Mouse (Mus musculus): ENCODE results near the gene Tns1. TPM values are rescaled to one million over a fixed set of nuclear protein-coding genes. Genes with fewer than 3 reads are reported as not detected.

The Tns1 gene
- total and polyA plus RNA-seq, 2 experiments, result 17.9 to 47.9 TPM

GRCm38 (mm10) chr1:74098004-74099000, 25.9 kb downstream of the Tns1 start:
- peak overlapping the region; percentile 28; the same call in 1 of the 2 replicates for H3K9ac ChIP-seq (ENCODE audit: low read depth, low read length)
- DNase-seq (ENCODE audit: extremely low read depth, low read depth, low spot score), result no peak
- no peaks in the 10 kb centered on the region for H3K79me2 ChIP-seq (ENCODE audit: control insufficient read depth, insufficient read depth, low read length)
- 24% methylated on average over 58 of the region's 58 CpGs for WGBS
- TF ChIP-seq CTCF (IDR thresholded peaks at IDR 0.05; ENCODE audit: low read depth, low read length) (0 out of 2 replicates have a peak, but pooled peaks have one; percentile 1), POLR2A (IDR thresholded peaks at IDR 0.05; ENCODE audit: extremely low read depth, insufficient read depth, low read length) (no peak)
- peaks cover 5% of the 10 kb centered on the region; the same call in 1 of the 2 replicates for H3K4me1 ChIP-seq (ENCODE audit: control insufficient read depth, insufficient read depth, low read length)
- H3K36me3 ChIP-seq (ENCODE audit: control insufficient read depth, insufficient read depth, low read length), result no peaks in the 10 kb centered on the region
- no peak overlapping the region for H3K27ac ChIP-seq (replicated peaks; ENCODE audit: insufficient read depth, low read depth, low read length)
- H3K4me3 ChIP-seq (ENCODE audit: insufficient read depth, low read depth, low read length), result peak overlapping the region; percentile 18; the same call in 1 of the 2 replicates
- peaks cover 7% of the 10 kb centered on the region; the same call in 1 of the 2 replicates for H3K27me3 ChIP-seq (ENCODE audit: control insufficient read depth, insufficient read depth, low read length)

DNA sequence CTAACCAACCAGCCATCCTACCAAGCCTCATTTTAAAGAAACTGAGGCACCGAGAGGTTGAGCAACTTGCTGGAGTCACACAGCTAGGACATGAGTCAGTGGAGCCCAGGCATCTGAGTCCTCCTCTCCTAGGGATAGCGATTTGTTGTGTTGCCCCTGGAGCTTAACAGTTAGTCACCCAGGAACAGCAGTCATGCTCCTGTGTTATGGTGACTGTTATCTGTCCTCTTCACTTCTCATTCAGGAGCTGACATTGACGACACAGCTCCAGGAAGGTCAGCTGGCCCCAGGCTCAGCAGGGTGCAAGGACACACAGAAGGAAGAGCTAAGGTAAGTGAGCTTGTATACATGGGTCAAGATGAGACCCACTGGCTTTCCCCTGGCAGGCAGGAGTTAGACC, 28.5 kb downstream of the Tns1 start:
- TF ChIP-seq CTCF (IDR thresholded peaks at IDR 0.05; ENCODE audit: low read depth, low read length) (no peak), POLR2A (IDR thresholded peaks at IDR 0.05; ENCODE audit: extremely low read depth, insufficient read depth, low read length) (no peak)
- Histone ChIP-seq H3K4me3 (ENCODE audit: insufficient read depth, low read depth, low read length) (no peak overlapping the region), H3K27me3 (ENCODE audit: control insufficient read depth, insufficient read depth, low read length) (peaks cover 7% of the 10 kb centered on the region; the same call in 1 of the 2 replicates), H3K79me2 (ENCODE audit: control insufficient read depth, insufficient read depth, low read length) (no peaks in the 10 kb centered on the region), H3K27ac (replicated peaks; ENCODE audit: insufficient read depth, low read depth, low read length) (no peak overlapping the region), H3K36me3 (ENCODE audit: control insufficient read depth, insufficient read depth, low read length) (no peaks in the 10 kb centered on the region), H3K9ac (ENCODE audit: low read depth, low read length) (no peak overlapping the region), H3K4me1 (ENCODE audit: control insufficient read depth, insufficient read depth, low read length) (peaks cover 2% of the 10 kb centered on the region; the same call in 1 of the 2 replicates)
- DNase-seq (ENCODE audit: extremely low read depth, low read depth, low spot score), result no peak
- WGBS, result 83% methylated on average over 3 of the region's 3 CpGs

- Histone ChIP-seq H3K9ac (ENCODE audit: low read depth, low read length) (no peak overlapping the region), H3K4me1 (ENCODE audit: control insufficient read depth, insufficient read depth, low read length) (peaks cover 2% of the 10 kb centered on the region; the same call in 1 of the 2 replicates), H3K36me3 (ENCODE audit: control insufficient read depth, insufficient read depth, low read length) (no peaks in the 10 kb centered on the region), H3K27ac (replicated peaks; ENCODE audit: insufficient read depth, low read depth, low read length) (no peak overlapping the region), H3K79me2 (ENCODE audit: control insufficient read depth, insufficient read depth, low read length) (no peaks in the 10 kb centered on the region), H3K27me3 (ENCODE audit: control insufficient read depth, insufficient read depth, low read length) (peaks cover 7% of the 10 kb centered on the region; the same call in 1 of the 2 replicates), H3K4me3 (ENCODE audit: insufficient read depth, low read depth, low read length) (no peak overlapping the region)
- no peak for TF ChIP-seq POLR2A (IDR thresholded peaks at IDR 0.05; ENCODE audit: extremely low read depth, insufficient read depth, low read length)
- WGBS, result 63% methylated on average over 6 of the region's 6 CpGs
- DNase-seq (ENCODE audit: extremely low read depth, low read depth, low spot score), result no peak
Measured at GRCm38 (mm10) chr1:74095296-74095695, 29.0 kb downstream of the Tns1 start.

DNA sequence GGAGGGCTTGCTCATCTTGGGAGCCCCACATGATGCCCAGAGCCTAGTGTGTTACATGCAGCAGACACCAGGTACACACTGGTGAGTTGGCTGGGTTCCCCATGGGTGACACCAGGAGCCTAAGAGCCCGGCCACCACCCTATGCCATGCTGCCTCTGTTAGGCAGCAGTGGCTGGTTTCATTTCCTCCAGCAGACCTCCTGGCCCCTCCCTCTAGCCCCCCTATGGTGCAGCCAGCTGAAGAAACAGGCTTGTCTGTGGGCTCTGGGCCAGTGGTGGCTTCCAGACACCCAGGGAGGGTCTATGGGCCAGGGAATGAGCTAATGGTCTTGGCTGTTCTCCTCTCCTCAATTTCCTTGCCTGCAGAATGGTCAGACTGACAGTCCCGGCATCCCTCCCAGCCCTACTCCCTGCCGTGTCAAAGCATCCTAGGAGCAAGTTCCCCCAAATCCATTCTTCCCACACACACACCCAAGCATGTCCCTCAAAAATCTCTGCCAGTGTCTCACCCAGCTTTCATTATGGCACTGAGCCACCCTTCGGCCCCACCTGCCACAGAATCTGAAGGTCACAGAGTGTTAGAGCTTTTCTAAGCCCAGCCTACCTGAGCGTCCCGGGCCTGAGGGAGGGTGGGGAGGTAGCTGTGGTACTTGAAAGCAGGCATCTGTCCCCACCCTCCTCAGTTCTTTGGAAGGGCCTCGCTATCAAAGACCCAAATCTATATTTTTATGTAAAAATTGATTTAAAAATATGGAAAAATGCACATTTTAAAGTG, 29.6 kb downstream of the Tns1 start:
- H3K36me3 ChIP-seq (ENCODE audit: control insufficient read depth, insufficient read depth, low read length), result no peaks in the 10 kb centered on the region
- no peak overlapping the region for H3K9ac ChIP-seq (ENCODE audit: low read depth, low read length)
- H3K79me2 ChIP-seq (ENCODE audit: control insufficient read depth, insufficient read depth, low read length), result no peaks in the 10 kb centered on the region
- H3K27me3 ChIP-seq (ENCODE audit: control insufficient read depth, insufficient read depth, low read length), result peaks cover 7% of the 10 kb centered on the region; the same call in 1 of the 2 replicates
- 78% methylated on average over 7 of the region's 7 CpGs for WGBS
- peaks cover 2% of the 10 kb centered on the region; the same call in 1 of the 2 replicates for H3K4me1 ChIP-seq (ENCODE audit: control insufficient read depth, insufficient read depth, low read length)
- no peak overlapping the region for H3K4me3 ChIP-seq (ENCODE audit: insufficient read depth, low read depth, low read length)
- H3K27ac ChIP-seq (replicated peaks; ENCODE audit: insufficient read depth, low read depth, low read length), result no peak overlapping the region
- no peak for TF ChIP-seq CTCF (IDR thresholded peaks at IDR 0.05; ENCODE audit: low read depth, low read length)
- no peak for TF ChIP-seq POLR2A (IDR thresholded peaks at IDR 0.05; ENCODE audit: extremely low read depth, insufficient read depth, low read length)
- DNase-seq (ENCODE audit: extremely low read depth, low read depth, low spot score), result no peak

- no peak overlapping the region for H3K9ac ChIP-seq (ENCODE audit: low read depth, low read length)
- TF ChIP-seq CTCF (IDR thresholded peaks at IDR 0.05; ENCODE audit: low read depth, low read length) (no peak), POLR2A (IDR thresholded peaks at IDR 0.05; ENCODE audit: extremely low read depth, insufficient read depth, low read length) (no peak)
- no peak for DNase-seq (ENCODE audit: extremely low read depth, low read depth, low spot score)
- H3K4me1 ChIP-seq (ENCODE audit: control insufficient read depth, insufficient read depth, low read length), result no peaks in the 10 kb centered on the region
- WGBS, result 80% methylated on average over 5 of the region's 5 CpGs
- peaks cover 2% of the 10 kb centered on the region; the same call in 1 of the 2 replicates for H3K27me3 ChIP-seq (ENCODE audit: control insufficient read depth, insufficient read depth, low read length)
- no peak overlapping the region for H3K27ac ChIP-seq (replicated peaks; ENCODE audit: insufficient read depth, low read depth, low read length)
- H3K4me3 ChIP-seq (ENCODE audit: insufficient read depth, low read depth, low read length), result no peak overlapping the region
- no peaks in the 10 kb centered on the region for H3K36me3 ChIP-seq (ENCODE audit: control insufficient read depth, insufficient read depth, low read length)
- H3K79me2 ChIP-seq (ENCODE audit: control insufficient read depth, insufficient read depth, low read length), result no peaks in the 10 kb centered on the region
Measured at GRCm38 (mm10) chr1:74093447-74093846, 30.8 kb downstream of the Tns1 start.

Measured in liver, adult 2 months (tissue).